Mouse (Mus musculus): Measurements from ENCODE around the gene Ap3b1.

Gene Ap3b1

DNA sequence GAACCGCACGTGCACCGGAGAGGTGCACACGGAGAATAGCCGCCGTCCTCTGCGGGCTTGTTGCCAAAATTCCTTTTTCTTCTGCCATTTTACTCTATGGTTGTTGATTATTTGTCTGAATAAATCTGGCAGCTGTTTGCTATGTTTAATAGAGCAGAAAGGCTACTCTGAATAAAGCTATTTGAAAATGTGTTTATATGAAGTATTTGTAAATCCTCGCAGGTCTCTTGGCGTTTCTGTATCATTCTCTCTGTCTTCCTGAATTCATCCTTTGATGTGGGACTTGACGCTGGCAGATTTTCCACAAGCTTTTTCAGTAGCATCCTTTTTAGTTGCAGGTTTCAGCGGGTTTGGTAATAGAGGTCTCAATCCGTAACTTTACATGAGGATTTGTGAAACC, 185.5 kb downstream of the Ap3b1 start:
- no peak for DNase-seq

GRCm38 (mm10) chr13:94545739-94546138, 187.0 kb downstream of the Ap3b1 start:
- no peak for DNase-seq

GRCm38 (mm10) chr13:94546246-94546645, 187.5 kb downstream of the Ap3b1 start:
- no peak for DNase-seq

- no peak for DNase-seq
Measured at GRCm38 (mm10) chr13:94549580-94549979, 190.8 kb downstream of the Ap3b1 start.

DNA sequence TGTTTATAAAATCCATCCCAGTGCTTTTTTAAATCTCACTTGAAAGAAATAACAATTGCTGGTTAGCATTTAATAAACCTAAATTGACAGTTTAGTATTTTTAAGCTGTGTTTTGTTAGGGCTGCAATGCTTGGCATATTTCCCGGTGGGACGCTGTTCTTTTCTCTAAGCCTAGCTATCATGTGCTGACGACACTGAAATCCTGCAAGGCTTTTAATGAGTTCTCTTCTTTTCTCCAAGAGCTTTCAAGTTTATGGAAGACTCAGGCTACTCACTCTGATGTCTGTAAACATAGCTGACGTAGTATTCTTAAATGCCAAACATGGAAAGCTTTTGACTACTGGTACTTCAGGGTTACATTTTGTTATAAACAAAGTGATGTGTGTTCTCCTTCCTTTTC, 191.3 kb downstream of the Ap3b1 start:
- peak; percentile 29 for DNase-seq

- peak; percentile 90 for DNase-seq
Measured at GRCm38 (mm10) chr13:94560011-94560410, 201.3 kb downstream of the Ap3b1 start.

DNA sequence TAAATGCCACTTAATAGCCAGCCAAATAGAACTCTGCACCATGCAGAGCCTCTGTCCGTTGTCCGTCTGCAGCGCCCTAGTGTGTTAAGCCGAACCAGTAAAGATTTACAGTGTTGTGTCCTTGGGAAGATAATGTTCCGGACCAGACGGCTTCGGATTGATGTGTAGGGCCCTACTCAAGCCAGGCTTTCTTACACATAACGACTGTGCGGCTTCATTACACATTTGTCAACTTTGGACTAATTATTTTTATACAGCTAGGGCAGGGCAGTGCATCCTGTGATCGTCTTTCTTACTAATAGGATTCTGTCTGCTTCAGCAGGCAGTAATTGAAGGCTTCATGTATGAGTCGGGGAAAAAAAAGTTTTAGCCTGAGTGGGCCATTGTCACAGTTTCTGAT, 202.1 kb downstream of the Ap3b1 start:
- no peak for DNase-seq

- DNase-seq, result peak; percentile 18
Measured at GRCm38 (mm10) chr13:94562652-94563339, 204.0 kb downstream of the Ap3b1 start.

DNA sequence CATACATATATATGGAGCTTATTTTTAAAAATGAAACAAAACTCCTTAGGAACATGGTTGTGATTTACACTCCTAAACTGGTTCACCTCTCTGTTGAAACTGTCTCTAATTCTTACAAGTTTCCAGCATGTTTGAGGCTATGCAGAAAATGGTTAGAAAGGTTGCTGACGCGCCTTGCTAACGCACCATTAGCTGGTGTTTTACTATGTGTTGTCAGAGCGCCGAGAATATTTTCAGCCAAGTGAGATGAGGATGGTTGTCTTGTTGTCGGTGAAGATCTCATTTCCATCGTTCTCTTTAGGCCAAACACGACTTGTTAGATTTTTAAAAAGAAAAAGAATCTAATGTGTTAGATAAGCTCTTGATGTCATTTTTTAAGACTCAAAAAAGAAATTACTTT, 205.1 kb downstream of the Ap3b1 start:
- no peak for DNase-seq

DNA sequence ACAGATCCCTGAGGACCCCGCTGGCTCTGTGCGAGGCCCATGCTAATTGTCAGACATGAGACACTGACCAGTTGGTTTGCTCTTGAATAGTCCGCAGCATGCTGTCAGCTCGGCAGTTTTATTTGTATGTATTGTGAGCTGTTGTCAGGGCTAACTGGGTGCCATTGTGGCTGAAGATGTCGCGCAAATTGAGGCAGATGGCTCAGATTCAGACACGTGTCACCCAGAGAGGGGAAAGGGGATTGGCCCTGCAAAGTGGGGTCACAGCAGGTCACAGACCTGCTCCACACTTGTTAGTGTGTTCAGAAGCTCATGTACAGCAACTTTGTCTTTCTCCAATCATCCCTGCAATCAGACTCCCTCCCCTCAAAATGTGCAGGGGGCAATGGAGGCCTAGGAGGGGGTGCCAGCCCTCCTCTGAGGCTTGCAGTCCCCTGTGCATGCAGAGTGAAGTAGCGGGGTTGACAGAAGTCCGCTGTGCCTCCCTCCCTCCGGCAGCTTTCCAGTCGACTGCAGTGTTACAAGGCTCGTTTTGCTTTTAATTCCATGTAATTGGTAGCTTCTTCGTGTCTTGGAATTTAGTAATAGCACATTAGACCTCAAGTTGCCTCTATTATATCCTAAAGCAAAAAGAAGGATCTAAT, 205.7 kb downstream of the Ap3b1 start:
- DNase-seq, result peak; percentile 21

GRCm38 (mm10) chr13:94565176-94565575, 206.4 kb downstream of the Ap3b1 start:
- DNase-seq, result no peak

- DNase-seq, result no peak
Measured at GRCm38 (mm10) chr13:94565616-94566015, 206.9 kb downstream of the Ap3b1 start.

GRCm38 (mm10) chr13:94567739-94568138, 209.0 kb downstream of the Ap3b1 start:
- no peak for DNase-seq

DNA sequence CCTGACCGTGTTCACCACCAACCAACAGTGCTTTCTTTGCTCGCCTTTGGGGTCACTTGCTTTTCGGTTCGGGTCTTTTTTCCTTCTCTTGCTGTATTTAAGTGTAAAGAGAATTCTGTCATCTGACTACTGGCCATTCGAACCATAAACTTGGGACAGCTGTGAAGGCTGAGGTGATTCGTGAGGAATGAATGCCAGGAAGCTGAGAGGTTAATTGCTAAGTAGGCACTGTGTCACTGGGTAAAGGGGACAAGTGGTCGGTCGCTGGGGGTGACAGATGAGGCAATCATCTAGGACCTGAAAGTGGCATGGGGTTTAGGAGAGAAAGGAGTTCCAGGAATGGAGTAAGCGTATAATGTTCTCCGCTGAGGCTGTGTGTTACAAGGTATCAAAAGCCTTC, 212.2 kb downstream of the Ap3b1 start:
- no peak for DNase-seq

GRCm38 (mm10) chr13:94573356-94573755, 214.6 kb downstream of the Ap3b1 start:
- DNase-seq, result no peak

DNA sequence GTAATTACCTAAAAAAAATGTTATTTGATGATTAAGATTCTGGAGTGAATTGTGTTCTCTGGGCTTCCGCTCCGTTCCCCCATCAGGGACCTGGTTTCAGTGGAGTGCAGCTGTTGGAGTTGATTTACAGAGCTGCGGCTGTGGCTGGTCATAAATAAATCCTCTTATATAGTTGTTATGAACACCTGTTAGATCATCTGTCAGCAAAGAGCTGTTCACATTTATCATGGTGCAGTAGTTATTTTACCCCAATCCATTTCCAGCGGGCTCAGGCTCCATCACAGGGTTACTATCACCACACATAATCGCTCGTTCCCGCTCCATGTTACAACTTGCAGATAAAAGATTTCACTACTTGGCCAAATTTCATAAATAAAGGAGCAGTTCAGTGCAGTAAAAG, 215.1 kb downstream of the Ap3b1 start:
- DNase-seq, result no peak

DNA sequence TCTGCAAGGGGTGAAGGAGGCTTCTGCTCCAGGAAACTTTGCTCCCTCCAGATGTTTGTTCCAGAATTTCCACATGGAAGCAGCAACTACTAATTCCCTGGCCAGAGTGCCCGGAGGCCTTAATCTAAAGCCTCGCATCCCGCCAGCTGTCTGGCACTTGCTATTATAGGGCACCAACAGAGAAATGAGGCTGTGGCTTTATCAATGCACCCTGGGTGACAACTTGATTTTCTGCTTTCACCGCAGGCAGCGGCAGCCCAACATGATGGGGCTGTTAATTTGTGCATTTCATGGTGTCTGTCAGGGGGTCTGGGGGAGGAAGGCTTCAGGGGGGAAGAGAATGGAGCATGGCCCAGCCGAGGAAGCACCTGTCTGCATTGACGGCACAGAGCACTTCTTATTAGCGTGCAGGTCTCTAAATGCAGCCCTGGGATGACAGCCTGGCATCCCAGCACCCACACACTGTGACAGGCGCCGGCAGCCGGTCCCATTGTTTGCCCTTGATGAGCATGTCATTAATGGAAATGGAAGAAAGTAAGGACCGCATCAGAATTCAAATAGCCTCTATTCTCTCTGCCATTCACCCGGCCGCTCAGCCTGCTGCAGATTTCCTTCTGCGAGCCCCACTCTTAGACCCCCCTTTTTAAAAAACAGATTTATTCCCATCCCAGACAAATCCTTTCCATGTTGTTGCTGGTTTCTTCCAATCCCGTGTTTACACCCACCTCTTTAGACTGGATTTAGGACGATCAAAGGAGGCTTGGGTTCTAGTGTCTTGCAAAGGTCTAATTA, 217.0 kb downstream of the Ap3b1 start:
- DNase-seq, result no peak

- DNase-seq, result no peak
Measured at GRCm38 (mm10) chr13:94576399-94577176, 217.8 kb downstream of the Ap3b1 start.

GRCm38 (mm10) chr13:94577177-94577540, 218.4 kb downstream of the Ap3b1 start:
- no peak for DNase-seq

DNA sequence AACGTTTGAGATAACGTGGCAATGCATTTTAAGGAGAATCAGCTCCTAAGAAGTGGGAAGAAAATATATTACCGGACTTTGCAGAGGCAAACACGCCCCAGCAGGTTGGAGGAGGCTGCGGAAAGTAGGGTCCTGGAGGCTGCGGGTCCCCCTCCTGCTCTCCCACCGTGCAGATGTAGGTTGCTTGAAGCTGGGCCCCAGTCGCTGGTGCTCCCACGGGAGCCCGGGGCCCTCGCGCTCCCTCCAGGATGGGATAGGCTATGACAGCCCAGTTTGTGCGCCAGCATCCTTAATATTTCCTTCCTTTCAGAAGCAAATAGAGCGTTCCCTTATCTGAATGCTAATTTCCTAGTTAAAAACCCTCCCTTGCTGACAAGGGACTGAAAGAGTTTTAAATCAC, 236.5 kb downstream of the Ap3b1 start:
- DNase-seq, result no peak

GRCm38 (mm10) chr13:94595701-94596361, 237.1 kb downstream of the Ap3b1 start:
- peak; percentile 10 for DNase-seq

GRCm38 (mm10) chr13:94596386-94597033, 237.8 kb downstream of the Ap3b1 start:
- no peak for DNase-seq

All from kidney, postnatal 10 days (tissue).